Mouse (Mus musculus): ENCODE results near the gene Cacna1h. TPM values are rescaled to one million over a fixed set of nuclear protein-coding genes. Genes with fewer than 3 reads are reported as not detected.

The Cacna1h gene
- polyA plus RNA-seq, 1 experiment from 2014 or later = 10.0 TPM

- WGBS = 22% methylated on average over 3 of the region's 3 CpGs
These were observed 17.4 kb downstream of the Cacna1h start for GRCm38 (mm10) chr17:25416219-25416618.

GRCm38 (mm10) chr17:25415421-25415913 lies 18.1 kb downstream of the Cacna1h start:
- Histone ChIP-seq H3K9me3 (replicated peaks; ENCODE audit: control insufficient read depth, low read length, poor library complexity, severe bottlenecking) (no peaks in the 10 kb centered on the region), H3K36me3 (ENCODE audit: control insufficient read depth, insufficient read depth, low read length) (no peaks in the 10 kb centered on the region), H3K27ac (ENCODE audit: low read length) (peak overlapping the region; percentile 44; the same call in 1 of the 2 replicates), H3K4me2 (ENCODE audit: low read length) (no peak overlapping the region), H3K27me3 (ENCODE audit: control insufficient read depth, insufficient read depth, low read depth, low read length) (no peaks in the 10 kb centered on the region), H3K4me3 (ENCODE audit: low read depth, low read length) (no peak overlapping the region), H3K4me1 (ENCODE audit: control insufficient read depth, insufficient read depth, low read length) (peaks cover 54% of the 10 kb centered on the region), H3K9ac (ENCODE audit: low read depth, low read length) (peak overlapping the region; percentile 8; the same call in 1 of the 2 replicates)
- peak; percentile 40; the same call in 1 of the 2 replicates for ATAC-seq
- 11% methylated on average over 2 of the region's 6 CpGs for WGBS

More at GRCm38 (mm10) chr17:25416219-25416618, 17.4 kb downstream of the Cacna1h start:
- Histone ChIP-seq H3K4me3 (ENCODE audit: low read depth, low read length) (no peak overlapping the region), H3K27ac (ENCODE audit: low read length) (peak overlapping the region; percentile 40; the same call in 1 of the 2 replicates), H3K9ac (ENCODE audit: low read depth, low read length) (0 out of 2 replicates have a peak overlapping the region, but pooled peaks have one; percentile 26), H3K36me3 (ENCODE audit: control insufficient read depth, insufficient read depth, low read length) (no peaks in the 10 kb centered on the region), H3K9me3 (replicated peaks; ENCODE audit: control insufficient read depth, low read length, poor library complexity, severe bottlenecking) (no peaks in the 10 kb centered on the region), H3K27me3 (ENCODE audit: control insufficient read depth, insufficient read depth, low read depth, low read length) (no peaks in the 10 kb centered on the region), H3K4me1 (ENCODE audit: control insufficient read depth, insufficient read depth, low read length) (peaks cover 46% of the 10 kb centered on the region), H3K4me2 (ENCODE audit: low read length) (no peak overlapping the region)
- 0 out of 2 replicates have a peak, but pooled peaks have one; percentile 18 for ATAC-seq

- no peak overlapping the region for H3K4me3 ChIP-seq (ENCODE audit: low read depth, low read length)
These were observed 18.7 kb downstream of the Cacna1h start for GRCm38 (mm10) chr17:25414917-25415316.

GRCm38 (mm10) chr17:25414209-25414608 lies 19.4 kb downstream of the Cacna1h start:
- no peaks in the 10 kb centered on the region for H3K9me3 ChIP-seq (replicated peaks; ENCODE audit: control insufficient read depth, low read length, poor library complexity, severe bottlenecking)
- no peak for ATAC-seq
- no peak overlapping the region for H3K27ac ChIP-seq (ENCODE audit: low read length)
- 78% methylated on average over 4 of the region's 4 CpGs for WGBS
- H3K9ac ChIP-seq (ENCODE audit: low read depth, low read length) = no peak overlapping the region
- no peak overlapping the region for H3K4me2 ChIP-seq (ENCODE audit: low read length)
- H3K4me1 ChIP-seq (ENCODE audit: control insufficient read depth, insufficient read depth, low read length) = peaks cover 57% of the 10 kb centered on the region
- H3K27me3 ChIP-seq (ENCODE audit: control insufficient read depth, insufficient read depth, low read depth, low read length) = no peaks in the 10 kb centered on the region
- H3K36me3 ChIP-seq (ENCODE audit: control insufficient read depth, insufficient read depth, low read length) = no peaks in the 10 kb centered on the region
- H3K4me3 ChIP-seq (ENCODE audit: low read depth, low read length) = no peak overlapping the region

More at GRCm38 (mm10) chr17:25414917-25415316, 18.7 kb downstream of the Cacna1h start:
- no peak overlapping the region for H3K9ac ChIP-seq (ENCODE audit: low read depth, low read length)
- H3K4me2 ChIP-seq (ENCODE audit: low read length) = no peak overlapping the region
- H3K4me1 ChIP-seq (ENCODE audit: control insufficient read depth, insufficient read depth, low read length) = peaks cover 58% of the 10 kb centered on the region
- no peaks in the 10 kb centered on the region for H3K9me3 ChIP-seq (replicated peaks; ENCODE audit: control insufficient read depth, low read length, poor library complexity, severe bottlenecking)
- 23% methylated on average over 3 of the region's 3 CpGs for WGBS
- no peak overlapping the region for H3K27ac ChIP-seq (ENCODE audit: low read length)
- ATAC-seq = no peak
- H3K36me3 ChIP-seq (ENCODE audit: control insufficient read depth, insufficient read depth, low read length) = no peaks in the 10 kb centered on the region
- no peaks in the 10 kb centered on the region for H3K27me3 ChIP-seq (ENCODE audit: control insufficient read depth, insufficient read depth, low read depth, low read length)

GRCm38 (mm10) chr17:25411251-25411650 lies 22.3 kb downstream of the Cacna1h start:
- 62% methylated on average over 4 of the region's 4 CpGs for WGBS
- no peaks in the 10 kb centered on the region for H3K9me3 ChIP-seq (replicated peaks; ENCODE audit: control insufficient read depth, low read length, poor library complexity, severe bottlenecking)
- no peaks in the 10 kb centered on the region for H3K27me3 ChIP-seq (ENCODE audit: control insufficient read depth, insufficient read depth, low read depth, low read length)
- peaks cover 55% of the 10 kb centered on the region for H3K4me1 ChIP-seq (ENCODE audit: control insufficient read depth, insufficient read depth, low read length)
- ATAC-seq = no peak
- no peak overlapping the region for H3K4me2 ChIP-seq (ENCODE audit: low read length)
- H3K4me3 ChIP-seq (ENCODE audit: low read depth, low read length) = no peak overlapping the region
- 0 out of 2 replicates have a peak overlapping the region, but pooled peaks have one; percentile 21 for H3K9ac ChIP-seq (ENCODE audit: low read depth, low read length)
- no peaks in the 10 kb centered on the region for H3K36me3 ChIP-seq (ENCODE audit: control insufficient read depth, insufficient read depth, low read length)
- peak overlapping the region; percentile 61; the same call in 1 of the 2 replicates for H3K27ac ChIP-seq (ENCODE audit: low read length)

GRCm38 (mm10) chr17:25410786-25411185 lies 22.8 kb downstream of the Cacna1h start:
- no peaks in the 10 kb centered on the region for H3K27me3 ChIP-seq (ENCODE audit: control insufficient read depth, insufficient read depth, low read depth, low read length)

GRCm38 (mm10) chr17:25410180-25410579 lies 23.4 kb downstream of the Cacna1h start:
- no peaks in the 10 kb centered on the region for H3K9me3 ChIP-seq (replicated peaks; ENCODE audit: control insufficient read depth, low read length, poor library complexity, severe bottlenecking)
- H3K27ac ChIP-seq (ENCODE audit: low read length) = no peak overlapping the region
- no peak for ATAC-seq
- H3K4me1 ChIP-seq (ENCODE audit: control insufficient read depth, insufficient read depth, low read length) = peaks cover 55% of the 10 kb centered on the region
- H3K4me2 ChIP-seq (ENCODE audit: low read length) = no peak overlapping the region
- H3K27me3 ChIP-seq (ENCODE audit: control insufficient read depth, insufficient read depth, low read depth, low read length) = no peaks in the 10 kb centered on the region
- H3K36me3 ChIP-seq (ENCODE audit: control insufficient read depth, insufficient read depth, low read length) = no peaks in the 10 kb centered on the region
- WGBS = 81% methylated on average over 6 of the region's 6 CpGs
- H3K9ac ChIP-seq (ENCODE audit: low read depth, low read length) = no peak overlapping the region
- no peak overlapping the region for H3K4me3 ChIP-seq (ENCODE audit: low read depth, low read length)

More at GRCm38 (mm10) chr17:25410786-25411185, 22.8 kb downstream of the Cacna1h start:
- Histone ChIP-seq H3K36me3 (ENCODE audit: control insufficient read depth, insufficient read depth, low read length) (no peaks in the 10 kb centered on the region), H3K9ac (ENCODE audit: low read depth, low read length) (no peak overlapping the region), H3K9me3 (replicated peaks; ENCODE audit: control insufficient read depth, low read length, poor library complexity, severe bottlenecking) (no peaks in the 10 kb centered on the region), H3K4me3 (ENCODE audit: low read depth, low read length) (no peak overlapping the region), H3K4me1 (ENCODE audit: control insufficient read depth, insufficient read depth, low read length) (peaks cover 55% of the 10 kb centered on the region), H3K27ac (ENCODE audit: low read length) (peak overlapping the region; percentile 61; the same call in 1 of the 2 replicates), H3K4me2 (ENCODE audit: low read length) (no peak overlapping the region)
- ATAC-seq = no peak
- 36% methylated on average over 7 of the region's 7 CpGs for WGBS

GRCm38 (mm10) chr17:25409621-25410020 lies 24.0 kb downstream of the Cacna1h start:
- WGBS = 46% methylated on average over 7 of the region's 7 CpGs
- Histone ChIP-seq H3K9ac (ENCODE audit: low read depth, low read length) (peak overlapping the region; percentile 28; the same call in 1 of the 2 replicates), H3K4me3 (ENCODE audit: low read depth, low read length) (no peak overlapping the region), H3K27ac (ENCODE audit: low read length) (0 out of 2 replicates have a peak overlapping the region, but pooled peaks have one; percentile 13), H3K9me3 (replicated peaks; ENCODE audit: control insufficient read depth, low read length, poor library complexity, severe bottlenecking) (no peaks in the 10 kb centered on the region), H3K4me2 (ENCODE audit: low read length) (no peak overlapping the region), H3K4me1 (ENCODE audit: control insufficient read depth, insufficient read depth, low read length) (peaks cover 57% of the 10 kb centered on the region), H3K27me3 (ENCODE audit: control insufficient read depth, insufficient read depth, low read depth, low read length) (no peaks in the 10 kb centered on the region), H3K36me3 (ENCODE audit: control insufficient read depth, insufficient read depth, low read length) (no peaks in the 10 kb centered on the region)
- ATAC-seq = no peak

- H3K9me3 ChIP-seq (replicated peaks; ENCODE audit: control insufficient read depth, low read length, poor library complexity, severe bottlenecking) = no peaks in the 10 kb centered on the region
- no peak overlapping the region for H3K27ac ChIP-seq (ENCODE audit: low read length)
- WGBS = 79% methylated on average over 7 of the region's 7 CpGs
- no peak overlapping the region for H3K9ac ChIP-seq (ENCODE audit: low read depth, low read length)
- no peak overlapping the region for H3K4me2 ChIP-seq (ENCODE audit: low read length)
- H3K4me3 ChIP-seq (ENCODE audit: low read depth, low read length) = no peak overlapping the region
- H3K4me1 ChIP-seq (ENCODE audit: control insufficient read depth, insufficient read depth, low read length) = peaks cover 68% of the 10 kb centered on the region
- H3K27me3 ChIP-seq (ENCODE audit: control insufficient read depth, insufficient read depth, low read depth, low read length) = no peaks in the 10 kb centered on the region
- H3K36me3 ChIP-seq (ENCODE audit: control insufficient read depth, insufficient read depth, low read length) = no peaks in the 10 kb centered on the region
- ATAC-seq = no peak
These were observed 25.1 kb downstream of the Cacna1h start for GRCm38 (mm10) chr17:25408302-25408999.
